Mouse (Mus musculus) stomach, postnatal 0 days (tissue): ENCODE results near the gene Traf6. TPM values are rescaled to one million over a fixed set of nuclear protein-coding genes. Genes with fewer than 3 reads are reported as not detected.
"Not testable (repeated sequence)": the region's sequence is repeated elsewhere in the genome, so short reads cannot be mapped to it uniquely, and the experiment has no call there.

Source experiments
- ATAC-seq: fragments of 200-750 bp; cut with Nextera tagmentation; 2 replicates; pipeline ENCODE4 v1.8.0; 2017; ENCODE audit not compliant: low FRiP score, low TSS enrichment
- DNase-seq: peaks from one replicate; pipeline ENCODE4 v3.0.0-alpha.2; 2016; ENCODE audit warnings: low spot score
- H3K27ac ChIP-seq: fragments of 300-500 bp; sonication (generic); replicated peaks from 2 replicates; pipeline ENCODE4 v1.5.1; 2014; ENCODE audit warnings: mild to moderate bottlenecking, control low read depth
- H3K27me3 ChIP-seq: fragments of 300-500 bp; sonication (generic); 2 replicates; pipeline ENCODE4 v1.6.1; 2014; ENCODE audit warnings: low read length; ENCODE audit not compliant: control insufficient read depth, insufficient read depth
- H3K36me3 ChIP-seq: fragments of 300-500 bp; sonication (generic); 2 replicates; pipeline ENCODE4 v1.6.1; 2014; ENCODE audit warnings: low read length, mixed read lengths; ENCODE audit not compliant: control insufficient read depth, insufficient read depth
- H3K4me1 ChIP-seq: fragments of 300-500 bp; sonication (generic); replicated peaks from 2 replicates; pipeline ENCODE4 v1.6.1; 2014; ENCODE audit warnings: antibody characterized with exemption; ENCODE audit not compliant: control insufficient read depth, insufficient read depth
- H3K4me2 ChIP-seq: fragments of 300-500 bp; sonication (generic); replicated peaks from 2 replicates; pipeline ENCODE4 v1.6.1; 2014; ENCODE audit warnings: low read depth, mild to moderate bottlenecking, control low read depth, moderate library complexity
- H3K4me3 ChIP-seq: fragments of 300-500 bp; sonication (generic); 2 replicates; pipeline ENCODE4 v1.5.1; 2014; ENCODE audit warnings: low read depth, low read length, control low read depth
- H3K9ac ChIP-seq: fragments of 300-500 bp; sonication (generic); 2 replicates; pipeline ENCODE4 v1.6.1; 2014; ENCODE audit warnings: mild to moderate bottlenecking, low read length, control low read depth, mixed read lengths
- H3K9me3 ChIP-seq: fragments of 300-500 bp; sonication (generic); 2 replicates; pipeline ENCODE4 v1.6.1; 2016; ENCODE audit warnings: low read length; ENCODE audit not compliant: control insufficient read depth
- CTCF ChIP-seq: IDR thresholded peaks from 2 replicates; pipeline ENCODE4 v1.5.1; 2016; ENCODE audit warnings: antibody characterized with exemption, low read depth, mild to moderate bottlenecking, moderate library complexity
- EP300 ChIP-seq: optimal IDR thresholded peaks from 2 replicates; pipeline ENCODE3; 2016; ENCODE audit warnings: antibody characterized with exemption
- WGBS: fragments of 180-500 bp; shearing (Covaris S2); extraction: QIAGEN DNeasy Blood & Tissue Kit; methylation state at CpG from one replicate; pipeline ENCODE4 v1.1.7; 2014; 5-methylcytosine and 5-hydroxymethylcytosine counted together
- polyA plus RNA-seq: library from polyadenylated mRNA; unstranded; fragments of >200 nt; fragmentation: Nextera tagmentation; extraction: Ambion mirVana; gene quantifications from 2 replicates; pipeline ENCODE4 v1.2.1, GENCODE M21; 2015

Gene Traf6
- polyA plus RNA-seq, 1 experiment from 2014 or later, result 4.5 TPM

DNA sequence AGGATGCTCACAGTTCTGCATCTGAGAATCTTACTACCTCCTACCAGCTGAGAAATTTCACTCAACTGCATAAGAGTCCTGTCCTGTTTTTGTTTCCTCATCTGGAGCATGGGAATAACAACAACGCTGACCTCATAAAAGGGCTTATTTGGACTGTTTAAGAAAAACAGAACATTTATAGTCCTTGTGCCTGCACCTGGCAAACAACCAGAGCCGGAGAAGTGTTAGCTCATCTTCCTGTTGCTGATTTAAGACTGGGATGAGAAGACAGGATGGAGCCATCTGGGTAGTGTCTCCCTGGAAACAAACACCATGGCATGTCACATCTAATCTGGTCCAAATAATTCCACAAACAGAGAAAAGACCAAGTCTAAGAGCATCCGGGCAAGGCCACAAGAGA, 55.3 kb downstream of the Traf6 start:
- WGBS, result 66% methylated on average over 3 of the region's 3 CpGs
- H3K9ac ChIP-seq, result no peak overlapping the region
- H3K27ac ChIP-seq, result no peak overlapping the region

DNA sequence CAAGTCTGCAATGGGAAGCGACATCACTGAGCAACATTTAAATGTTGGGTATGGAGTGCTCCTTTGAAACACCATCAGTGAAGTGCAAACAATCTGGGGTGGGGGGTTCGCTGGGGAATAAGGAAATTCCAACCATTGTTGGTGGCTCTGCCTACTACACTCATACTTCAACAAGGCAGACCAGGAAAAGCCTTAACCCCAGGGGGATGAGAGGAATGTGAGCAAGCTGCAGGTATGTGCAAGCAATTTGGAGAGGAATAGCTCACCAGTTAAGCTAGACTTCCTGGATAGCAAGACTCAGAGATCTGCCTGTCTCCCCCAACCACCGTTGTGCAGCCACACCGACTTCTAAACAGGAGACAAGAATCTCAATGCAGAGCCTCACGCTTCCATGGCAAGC, 61.7 kb downstream of the Traf6 start:
- no peaks in the 10 kb centered on the region for H3K4me1 ChIP-seq
- no peaks in the 10 kb centered on the region for H3K9me3 ChIP-seq
- no peak overlapping the region for H3K9ac ChIP-seq
- ATAC-seq (no peak), DNase-seq (no peak)
- no peaks in the 10 kb centered on the region for H3K36me3 ChIP-seq
- 52% methylated on average over 5 of the region's 5 CpGs for WGBS
- H3K4me2 ChIP-seq, result no peak overlapping the region
- TF ChIP-seq CTCF (no peak), EP300 (no peak)
- no peaks in the 10 kb centered on the region for H3K27me3 ChIP-seq
- no peak overlapping the region for H3K4me3 ChIP-seq
- no peak overlapping the region for H3K27ac ChIP-seq

More for the DNA sequence above, 55.3 kb downstream of the Traf6 start:
- Histone ChIP-seq H3K4me1 (no peaks in the 10 kb centered on the region), H3K9me3 (no peaks in the 10 kb centered on the region), H3K4me3 (no peak overlapping the region), H3K36me3 (no peaks in the 10 kb centered on the region), H3K4me2 (no peak overlapping the region), H3K27me3 (no peaks in the 10 kb centered on the region)
- TF ChIP-seq CTCF (no peak), EP300 (no peak)
- DNase-seq (no peak), ATAC-seq (peak; percentile 49; the same call in 1 of the 2 replicates)

DNA sequence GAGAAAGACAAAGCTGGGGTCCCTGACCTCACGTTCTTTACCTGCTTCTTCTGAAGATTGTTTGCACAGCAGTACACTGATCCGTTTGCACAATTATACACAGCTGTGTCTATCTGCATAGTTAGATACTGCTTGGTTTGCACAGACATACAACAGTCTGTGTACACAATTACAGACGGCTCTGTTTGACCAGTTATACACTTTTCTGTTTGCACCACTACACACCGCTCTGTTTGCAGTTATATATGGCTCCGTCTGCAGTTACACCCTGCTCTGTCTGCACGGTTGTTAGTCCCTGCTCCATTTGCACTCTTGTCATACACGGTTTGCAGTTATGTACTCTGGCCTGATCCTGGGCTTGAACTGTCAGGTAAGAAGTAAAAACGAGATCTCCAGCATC, 63.4 kb downstream of the Traf6 start:
- TF ChIP-seq EP300 (no peak), CTCF (no peak)
- no peak overlapping the region for H3K27ac ChIP-seq
- no peaks in the 10 kb centered on the region for H3K36me3 ChIP-seq
- no peaks in the 10 kb centered on the region for H3K27me3 ChIP-seq
- H3K4me2 ChIP-seq, result no peak overlapping the region
- WGBS, result 47% methylated on average over 8 of the region's 8 CpGs
- H3K4me3 ChIP-seq, result no peak overlapping the region
- H3K9me3 ChIP-seq, result no peaks in the 10 kb centered on the region
- no peak overlapping the region for H3K9ac ChIP-seq
- ATAC-seq, result peak; percentile 69
- no peak for DNase-seq
- H3K4me1 ChIP-seq, result no peaks in the 10 kb centered on the region

DNA sequence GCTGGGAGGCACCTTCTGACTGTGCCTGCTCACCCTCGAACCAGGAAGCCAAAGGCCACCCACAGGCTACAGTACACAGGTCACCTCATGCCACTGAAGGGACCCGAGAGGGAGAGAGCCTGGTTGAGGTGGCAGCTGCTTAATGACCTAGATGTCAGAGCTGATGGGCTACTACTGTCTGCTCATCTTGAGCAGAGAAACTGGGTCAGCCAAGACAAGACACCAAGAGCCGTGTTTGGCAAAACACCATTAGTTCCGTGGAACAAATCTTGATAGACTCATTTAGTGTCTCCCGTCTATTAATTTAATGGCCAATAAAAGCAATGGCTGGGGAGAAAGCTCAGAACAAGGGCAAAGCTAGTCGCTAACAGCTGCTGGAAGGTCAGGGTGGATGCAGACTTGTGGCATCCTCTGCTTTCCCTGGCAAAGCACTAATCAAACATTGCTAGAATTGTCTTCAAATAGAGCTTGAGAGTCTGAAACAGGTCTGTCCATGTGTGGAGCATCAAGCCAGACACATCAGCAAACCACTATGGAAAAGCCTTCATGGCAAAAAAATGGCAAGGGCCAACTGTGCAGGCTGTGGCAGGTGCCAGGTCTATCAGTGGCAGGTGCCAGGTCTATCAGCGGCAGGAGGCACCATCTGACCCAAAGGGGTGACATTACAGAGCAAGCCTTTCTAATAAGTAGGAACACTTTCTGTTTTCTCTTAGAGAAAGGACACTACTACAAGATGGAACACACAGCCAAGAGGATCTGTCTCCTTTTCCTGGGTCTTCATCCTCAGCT, 64.0 kb downstream of the Traf6 start:
- ATAC-seq, result peak; percentile 45; the same call in 1 of the 2 replicates
- TF ChIP-seq CTCF (no peak), EP300 (no peak)
- H3K9me3 ChIP-seq, result no peaks in the 10 kb centered on the region
- H3K4me2 ChIP-seq, result no peak overlapping the region
- WGBS, result 68% methylated on average over 7 of the region's 7 CpGs
- DNase-seq, result no peak
- H3K4me1 ChIP-seq, result no peaks in the 10 kb centered on the region
- H3K9ac ChIP-seq, result no peak overlapping the region
- no peaks in the 10 kb centered on the region for H3K36me3 ChIP-seq
- no peak overlapping the region for H3K4me3 ChIP-seq
- H3K27ac ChIP-seq, result no peak overlapping the region
- H3K27me3 ChIP-seq, result no peaks in the 10 kb centered on the region

DNA sequence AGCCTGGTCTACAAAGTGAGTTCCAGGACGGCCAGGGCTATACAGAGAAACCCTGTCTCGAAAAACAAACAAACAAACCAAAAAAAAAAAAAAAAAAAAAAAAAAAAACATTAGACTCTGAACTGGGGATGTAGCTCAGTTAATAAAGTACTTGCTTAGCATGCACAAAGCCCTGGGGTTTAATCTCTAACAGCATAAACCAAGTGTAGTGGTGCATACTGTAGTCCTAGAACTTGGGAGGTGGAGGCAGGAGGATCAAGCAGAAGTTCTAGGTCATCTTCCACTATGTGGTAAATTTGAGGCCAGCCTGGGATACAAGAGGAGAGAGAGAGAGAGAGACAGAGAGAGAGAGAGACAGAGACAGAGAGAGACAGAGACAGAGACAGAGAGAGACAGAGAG, 67.4 kb downstream of the Traf6 start:
- not testable (repeated sequence) for H3K9ac ChIP-seq, H3K27me3 ChIP-seq, H3K27ac ChIP-seq, DNase-seq, H3K4me2 ChIP-seq, ATAC-seq, H3K36me3 ChIP-seq, H3K4me3 ChIP-seq, H3K4me1 ChIP-seq, H3K9me3 ChIP-seq
- 71% methylated on average over 2 of the region's 2 CpGs for WGBS

DNA sequence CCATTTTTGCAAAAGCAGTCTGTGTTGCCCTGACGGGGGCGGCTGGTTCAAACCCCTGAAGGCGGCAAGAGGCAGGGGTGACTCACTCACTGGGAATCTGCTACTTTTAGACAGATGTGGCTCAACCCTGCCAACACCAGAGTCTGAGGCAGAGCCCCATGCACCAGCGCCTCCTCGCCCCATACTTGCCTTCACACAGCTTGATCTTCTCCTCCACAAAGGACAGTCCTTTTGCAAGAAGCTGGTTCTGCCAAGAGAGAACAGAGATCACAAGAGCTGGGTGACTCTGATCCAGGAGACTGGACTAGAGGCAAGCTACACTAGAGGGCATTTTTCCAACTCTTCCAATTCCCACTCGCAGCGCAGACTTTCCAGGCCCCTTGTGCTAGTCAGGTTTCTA, 68.3 kb downstream of the Traf6 start:
- Histone ChIP-seq H3K4me1 (no peaks in the 10 kb centered on the region), H3K4me3 (no peak overlapping the region), H3K9me3 (no peaks in the 10 kb centered on the region), H3K36me3 (no peaks in the 10 kb centered on the region), H3K9ac (no peak overlapping the region), H3K27me3 (no peaks in the 10 kb centered on the region), H3K27ac (no peak overlapping the region), H3K4me2 (no peak overlapping the region)
- ATAC-seq (no peak), DNase-seq (no peak)
- no peak for TF ChIP-seq CTCF
- no peak for TF ChIP-seq EP300
- 71% methylated on average over 7 of the region's 7 CpGs for WGBS

Other genes with a start within 250 kb of the Traf6 start
- not detected in 2 replicates for gene Rag2, start 53.7 kb upstream of the Traf6 start, polyA plus RNA-seq
- gene Rag1, start 28.9 kb upstream of the Traf6 start, polyA plus RNA-seq, result 0.01 TPM in 2 replicates
- 36.5 and 40.3 TPM in 2 replicates for gene B230118H07Rik, start 28.9 kb upstream of the Traf6 start, polyA plus RNA-seq
- gene Prr5l, start 204.6 kb downstream of the Traf6 start, polyA plus RNA-seq, result 3.3 and 3.8 TPM in 2 replicates
- gene Commd9, start 207.8 kb downstream of the Traf6 start, polyA plus RNA-seq, result 43.7 and 48.2 TPM in 2 replicates